Mouse (Mus musculus) forebrain, embryonic 10.5 days (tissue): ENCODE data around the gene Galnt17. TPM values are rescaled to one million over a fixed set of nuclear protein-coding genes. Genes with fewer than 3 reads are reported as not detected.

Experiments
- DNase-seq: peaks from one replicate; pipeline ENCODE4 v3.0.0-alpha.2; 2017; ENCODE audit warnings: low spot score; ENCODE audit errors: extremely low spot score
- H3K27ac ChIP-seq: fragments of 300-500 bp; sonication (generic); 2 replicates; pipeline ENCODE4 v1.5.1; 2016; ENCODE audit warnings: mild to moderate bottlenecking
- H3K27me3 ChIP-seq: fragments of 300-500 bp; sonication (generic); 2 replicates; pipeline ENCODE4 v1.6.1; 2016; ENCODE audit warnings: mild to moderate bottlenecking; ENCODE audit not compliant: poor library complexity, severe bottlenecking
- H3K36me3 ChIP-seq: fragments of 300-500 bp; sonication (generic); replicated peaks from 2 replicates; pipeline ENCODE4 v1.6.1; 2016; ENCODE audit warnings: mild to moderate bottlenecking, moderate library complexity
- H3K4me1 ChIP-seq: fragments of 300-500 bp; sonication (generic); 2 replicates; pipeline ENCODE4 v1.6.1; 2016
- H3K4me3 ChIP-seq: fragments of 300-500 bp; sonication (generic); 2 replicates; pipeline ENCODE4 v1.5.1; 2016; ENCODE audit warnings: mild to moderate bottlenecking, moderate library complexity
- H3K9me3 ChIP-seq: fragments of 300-500 bp; sonication (generic); 2 replicates; pipeline ENCODE4 v1.6.1; 2016; ENCODE audit warnings: mild to moderate bottlenecking, moderate library complexity
- WGBS: fragments of 180-500 bp; shearing (Covaris S2); methylation state at CpG from one replicate; pipeline ENCODE4 v1.1.7; 2016; 5-methylcytosine and 5-hydroxymethylcytosine counted together
- polyA plus RNA-seq: library from polyadenylated mRNA; unstranded; fragments of >200 nt; fragmentation: Nextera tagmentation; extraction: Ambion mirVana; gene quantifications from 2 replicates; pipeline ENCODE4 v1.2.1, GENCODE M21; 2016

Gene Galnt17
- polyA plus RNA-seq, 1 experiment from 2014 or later, result 0.98 TPM

DNA sequence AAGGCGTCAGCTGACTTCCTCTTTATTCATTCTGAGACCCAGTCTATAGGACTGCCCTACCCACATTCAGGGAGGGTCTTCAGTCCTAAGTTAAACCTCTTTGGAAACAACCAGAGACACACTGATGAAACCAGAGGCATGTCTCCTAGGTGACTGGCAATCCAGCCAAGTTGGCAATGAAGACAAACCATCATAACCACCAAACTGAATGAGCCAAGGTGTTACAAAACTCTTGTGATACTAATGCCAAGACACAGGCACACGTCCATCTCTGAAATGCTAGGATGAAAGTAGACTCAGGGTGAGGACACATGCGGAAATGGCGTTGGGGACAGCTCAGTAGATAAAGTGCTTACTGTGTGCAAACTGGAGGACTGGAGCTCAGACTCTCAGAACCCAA is 211.5 kb downstream of the Galnt17 start:
- WGBS, result 95% methylated on average over 4 of the region's 4 CpGs
- DNase-seq, result no peak

GRCm38 (mm10) chr5:131095635-131096034 is 212.7 kb downstream of the Galnt17 start:
- no peak for DNase-seq
- H3K4me1 ChIP-seq, result peaks cover 15% of the 10 kb centered on the region; the same call in 1 of the 2 replicates
- H3K9me3 ChIP-seq, result peaks cover 11% of the 10 kb centered on the region
- no peaks in the 10 kb centered on the region for H3K27me3 ChIP-seq
- H3K27ac ChIP-seq, result no peak overlapping the region
- H3K36me3 ChIP-seq, result no peaks in the 10 kb centered on the region
- H3K4me3 ChIP-seq, result no peak overlapping the region
- WGBS, result 91% methylated on average over 1 of the region's 1 CpGs

More for the DNA sequence above, 211.5 kb downstream of the Galnt17 start:
- Histone ChIP-seq H3K9me3 (peaks cover 11% of the 10 kb centered on the region), H3K36me3 (no peaks in the 10 kb centered on the region), H3K4me1 (peaks cover 15% of the 10 kb centered on the region; the same call in 1 of the 2 replicates), H3K27ac (no peak overlapping the region), H3K27me3 (no peaks in the 10 kb centered on the region), H3K4me3 (no peak overlapping the region)

- Histone ChIP-seq H3K36me3 (no peaks in the 10 kb centered on the region), H3K4me3 (no peak overlapping the region), H3K27ac (no peak overlapping the region), H3K27me3 (no peaks in the 10 kb centered on the region), H3K4me1 (peaks cover 15% of the 10 kb centered on the region; the same call in 1 of the 2 replicates), H3K9me3 (peaks cover 10% of the 10 kb centered on the region)
- 62% methylated on average over 1 of the region's 1 CpGs for WGBS
- DNase-seq, result no peak
These were observed 213.5 kb downstream of the Galnt17 start for GRCm38 (mm10) chr5:131094771-131095170.

- peaks cover 15% of the 10 kb centered on the region; the same call in 1 of the 2 replicates for H3K4me1 ChIP-seq
- WGBS, result 61% methylated on average over 6 of the region's 6 CpGs
- no peak for DNase-seq
- no peaks in the 10 kb centered on the region for H3K27me3 ChIP-seq
- H3K27ac ChIP-seq, result no peak overlapping the region
- peaks cover 7% of the 10 kb centered on the region; the same call in 1 of the 2 replicates for H3K9me3 ChIP-seq
- no peaks in the 10 kb centered on the region for H3K36me3 ChIP-seq
- no peak overlapping the region for H3K4me3 ChIP-seq
These were observed 214.2 kb downstream of the Galnt17 start for GRCm38 (mm10) chr5:131094138-131094537.

DNA sequence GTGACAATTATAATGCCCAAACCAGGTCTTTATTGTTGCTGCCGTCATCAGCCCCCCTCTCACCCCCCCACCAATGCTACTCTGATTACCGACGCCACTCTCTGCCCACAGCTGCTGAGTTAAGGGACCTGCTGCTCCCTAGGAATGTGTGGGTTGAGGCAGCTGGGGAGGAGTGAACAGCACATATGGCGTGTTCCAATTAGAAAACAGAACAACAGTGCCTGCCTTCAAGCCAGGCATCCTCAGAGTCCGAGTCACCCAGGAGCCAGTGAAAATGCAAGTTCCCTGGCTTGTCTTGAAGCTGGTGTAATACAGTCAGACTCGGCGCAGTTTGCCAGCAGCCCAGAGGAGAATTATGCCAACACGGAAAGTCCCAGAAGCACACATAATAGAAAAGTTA is 218.4 kb downstream of the Galnt17 start:
- H3K36me3 ChIP-seq, result no peaks in the 10 kb centered on the region
- no peaks in the 10 kb centered on the region for H3K27me3 ChIP-seq
- H3K4me1 ChIP-seq, result peaks cover 14% of the 10 kb centered on the region; the same call in 1 of the 2 replicates
- no peak overlapping the region for H3K4me3 ChIP-seq
- 72% methylated on average over 8 of the region's 8 CpGs for WGBS
- DNase-seq, result no peak
- no peaks in the 10 kb centered on the region for H3K9me3 ChIP-seq
- H3K27ac ChIP-seq, result no peak overlapping the region

- DNase-seq, result no peak
- Histone ChIP-seq H3K27me3 (no peaks in the 10 kb centered on the region), H3K4me1 (peaks cover 3% of the 10 kb centered on the region; the same call in 1 of the 2 replicates), H3K36me3 (no peaks in the 10 kb centered on the region), H3K4me3 (no peak overlapping the region), H3K9me3 (no peaks in the 10 kb centered on the region), H3K27ac (0 out of 2 replicates have a peak overlapping the region, but pooled peaks have one; percentile 2)
- 85% methylated on average over 11 of the region's 11 CpGs for WGBS
These were observed 219.4 kb downstream of the Galnt17 start for GRCm38 (mm10) chr5:131088866-131089265.

- no peak for DNase-seq
- no peaks in the 10 kb centered on the region for H3K27me3 ChIP-seq
- no peak overlapping the region for H3K4me3 ChIP-seq
- H3K27ac ChIP-seq, result 0 out of 2 replicates have a peak overlapping the region, but pooled peaks have one; percentile 11
- peaks cover 12% of the 10 kb centered on the region for H3K4me1 ChIP-seq
- no peaks in the 10 kb centered on the region for H3K36me3 ChIP-seq
- WGBS, result 60% methylated on average over 14 of the region's 14 CpGs
- no peaks in the 10 kb centered on the region for H3K9me3 ChIP-seq
These were observed 225.1 kb downstream of the Galnt17 start for GRCm38 (mm10) chr5:131083072-131083657.

DNA sequence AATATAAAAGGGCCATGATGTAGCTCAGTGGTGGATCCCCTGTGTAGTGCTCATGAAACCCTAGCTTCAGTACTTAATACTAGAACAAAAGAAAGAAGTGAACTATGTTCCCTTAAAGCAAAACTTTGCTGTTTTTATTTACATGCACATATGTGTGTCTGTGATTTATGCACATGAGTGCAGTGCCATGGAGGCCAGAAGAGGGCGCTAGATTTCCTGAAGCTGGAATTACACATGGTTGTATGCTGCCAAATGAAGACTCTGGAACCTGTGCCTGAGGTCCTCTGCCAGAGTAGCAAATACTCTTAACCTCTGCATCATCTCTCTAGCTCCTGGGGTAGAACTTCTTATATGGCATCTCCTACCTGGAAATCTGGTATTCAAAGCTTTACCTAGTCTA is 230.6 kb downstream of the Galnt17 start:
- Histone ChIP-seq H3K27ac (no peak overlapping the region), H3K9me3 (no peaks in the 10 kb centered on the region), H3K27me3 (no peaks in the 10 kb centered on the region), H3K4me1 (0 out of 2 replicates have a peak, but pooled peaks cover 3% of the 10 kb centered on the region), H3K4me3 (no peak overlapping the region), H3K36me3 (no peaks in the 10 kb centered on the region)
- no peak for DNase-seq
- WGBS, result 37% methylated on average over 1 of the region's 1 CpGs

GRCm38 (mm10) chr5:131075795-131076194 is 232.5 kb downstream of the Galnt17 start:
- no peak for DNase-seq
- Histone ChIP-seq H3K27ac (no peak overlapping the region), H3K36me3 (no peaks in the 10 kb centered on the region), H3K4me3 (no peak overlapping the region), H3K27me3 (no peaks in the 10 kb centered on the region), H3K4me1 (no peaks in the 10 kb centered on the region), H3K9me3 (no peaks in the 10 kb centered on the region)
- WGBS, result 91% methylated on average over 7 of the region's 7 CpGs

- no peak overlapping the region for H3K4me3 ChIP-seq
- H3K36me3 ChIP-seq, result no peaks in the 10 kb centered on the region
- WGBS, result 89% methylated on average over 4 of the region's 4 CpGs
- H3K9me3 ChIP-seq, result no peaks in the 10 kb centered on the region
- no peak overlapping the region for H3K27ac ChIP-seq
- DNase-seq, result no peak
- no peaks in the 10 kb centered on the region for H3K27me3 ChIP-seq
- H3K4me1 ChIP-seq, result no peaks in the 10 kb centered on the region
These were observed 234.0 kb downstream of the Galnt17 start for GRCm38 (mm10) chr5:131074295-131074694.

DNA sequence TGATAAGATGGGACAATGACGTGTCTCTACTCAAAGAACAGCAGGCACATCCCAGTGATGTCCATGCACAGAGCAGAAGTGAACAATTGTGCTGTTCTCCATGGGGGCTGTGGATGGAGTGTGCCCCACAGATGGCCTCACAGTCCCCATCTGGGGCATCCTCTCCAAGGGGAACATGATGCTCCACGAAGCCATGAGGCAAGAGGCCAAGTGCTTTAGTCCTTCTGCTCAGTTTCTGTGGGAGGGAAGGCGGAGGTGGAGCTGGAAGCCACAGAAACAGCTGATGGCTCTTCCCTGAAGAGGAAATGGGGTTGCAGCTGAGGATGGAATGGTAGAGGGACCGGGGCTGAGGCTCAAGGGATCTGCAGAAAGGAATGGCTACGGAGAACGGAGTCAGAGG is 243.1 kb downstream of the Galnt17 start:
- no peak for DNase-seq
- Histone ChIP-seq H3K4me1 (no peaks in the 10 kb centered on the region), H3K9me3 (no peaks in the 10 kb centered on the region), H3K4me3 (no peak overlapping the region), H3K27ac (no peak overlapping the region), H3K27me3 (no peaks in the 10 kb centered on the region), H3K36me3 (no peaks in the 10 kb centered on the region)
- 89% methylated on average over 6 of the region's 6 CpGs for WGBS

GRCm38 (mm10) chr5:131048505-131048904 is 259.8 kb downstream of the Galnt17 start:
- 20% methylated on average over 4 of the region's 4 CpGs for WGBS
- Histone ChIP-seq H3K27me3 (no peaks in the 10 kb centered on the region), H3K36me3 (no peaks in the 10 kb centered on the region), H3K4me1 (peaks cover 8% of the 10 kb centered on the region), H3K27ac (no peak overlapping the region), H3K9me3 (no peaks in the 10 kb centered on the region), H3K4me3 (no peak overlapping the region)
- no peak for DNase-seq

- Histone ChIP-seq H3K27me3 (no peaks in the 10 kb centered on the region), H3K4me1 (no peaks in the 10 kb centered on the region), H3K36me3 (no peaks in the 10 kb centered on the region), H3K4me3 (no peak overlapping the region), H3K9me3 (no peaks in the 10 kb centered on the region), H3K27ac (no peak overlapping the region)
- DNase-seq, result no peak
These were observed 265.2 kb downstream of the Galnt17 start for GRCm38 (mm10) chr5:131043130-131043529.
